Mouse (Mus musculus): ENCODE results near the gene Aoc2. TPM values are rescaled to one million over a fixed set of nuclear protein-coding genes. Genes with fewer than 3 reads are reported as not detected.

The Aoc2 gene
- polyA plus RNA-seq, 1 experiment from 2014 or later: 1.8 TPM

GRCm38 (mm10) chr11:101353436-101353835 is 28.6 kb downstream of the Aoc2 start:
- Histone ChIP-seq H3K36me3 (ENCODE audit: control insufficient read depth, insufficient read depth, low read length) (no peaks in the 10 kb centered on the region), H3K4me2 (replicated peaks; ENCODE audit: low read depth, low read length) (no peak overlapping the region), H3K4me3 (ENCODE audit: low read depth, low read length) (no peak overlapping the region), H3K27ac (ENCODE audit: low read length) (no peak overlapping the region), H3K27me3 (ENCODE audit: control insufficient read depth, insufficient read depth, low read length) (no peaks in the 10 kb centered on the region), H3K4me1 (ENCODE audit: control insufficient read depth, insufficient read depth, low read length) (no peaks in the 10 kb centered on the region), H3K9me3 (ENCODE audit: control insufficient read depth, low read depth, low read length) (no peaks in the 10 kb centered on the region), H3K9ac (replicated peaks; ENCODE audit: low read depth, low read length) (no peak overlapping the region)
- 87% methylated on average over 12 of the region's 12 CpGs for WGBS
- no peak for ATAC-seq (ENCODE audit: insufficient number of reproducible peaks, insufficient read depth, low FRiP score, low read depth)

DNA sequence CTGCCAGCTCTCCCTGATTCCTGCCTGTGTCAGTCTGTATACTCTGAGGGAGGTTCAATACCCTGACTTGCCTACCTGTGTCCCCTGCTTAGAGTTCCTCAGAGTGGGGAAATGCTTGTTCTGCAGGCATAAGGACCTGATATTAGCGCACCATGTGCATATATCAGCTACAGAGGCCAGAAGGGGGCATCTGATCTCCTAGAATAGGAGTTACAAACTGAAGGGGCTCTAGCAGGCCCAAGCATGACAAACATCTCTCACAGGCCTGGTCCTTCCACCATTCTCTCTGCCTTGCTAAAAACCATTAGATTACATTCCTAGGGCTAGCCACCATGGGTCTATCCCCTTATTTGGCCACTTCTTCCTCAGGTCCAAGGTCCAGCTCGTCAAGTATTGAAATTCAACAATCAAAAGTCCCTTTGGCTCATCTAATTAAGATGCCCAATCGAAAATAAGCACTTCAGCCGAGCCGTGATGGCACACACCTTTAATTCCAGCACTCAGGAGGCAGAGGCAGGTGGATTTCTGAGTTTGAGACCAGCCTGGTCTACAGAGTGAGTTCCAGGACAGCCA is 29.7 kb downstream of the Aoc2 start:
- no peaks in the 10 kb centered on the region for H3K36me3 ChIP-seq (ENCODE audit: control insufficient read depth, insufficient read depth, low read length)
- ATAC-seq (ENCODE audit: insufficient number of reproducible peaks, insufficient read depth, low FRiP score, low read depth): no peak
- no peaks in the 10 kb centered on the region for H3K9me3 ChIP-seq (ENCODE audit: control insufficient read depth, low read depth, low read length)
- H3K27ac ChIP-seq (ENCODE audit: low read length): no peak overlapping the region
- no peak overlapping the region for H3K4me2 ChIP-seq (replicated peaks; ENCODE audit: low read depth, low read length)
- WGBS: 82% methylated on average over 5 of the region's 5 CpGs
- H3K27me3 ChIP-seq (ENCODE audit: control insufficient read depth, insufficient read depth, low read length): no peaks in the 10 kb centered on the region
- no peak overlapping the region for H3K9ac ChIP-seq (replicated peaks; ENCODE audit: low read depth, low read length)
- no peaks in the 10 kb centered on the region for H3K4me1 ChIP-seq (ENCODE audit: control insufficient read depth, insufficient read depth, low read length)
- H3K4me3 ChIP-seq (ENCODE audit: low read depth, low read length): no peak overlapping the region

- Histone ChIP-seq H3K4me2 (replicated peaks; ENCODE audit: low read depth, low read length) (no peak overlapping the region), H3K4me3 (ENCODE audit: low read depth, low read length) (no peak overlapping the region), H3K36me3 (ENCODE audit: control insufficient read depth, insufficient read depth, low read length) (no peaks in the 10 kb centered on the region), H3K27me3 (ENCODE audit: control insufficient read depth, insufficient read depth, low read length) (no peaks in the 10 kb centered on the region), H3K27ac (ENCODE audit: low read length) (no peak overlapping the region), H3K9ac (replicated peaks; ENCODE audit: low read depth, low read length) (no peak overlapping the region), H3K4me1 (ENCODE audit: control insufficient read depth, insufficient read depth, low read length) (no peaks in the 10 kb centered on the region), H3K9me3 (ENCODE audit: control insufficient read depth, low read depth, low read length) (no peaks in the 10 kb centered on the region)
- WGBS: 90% methylated on average over 2 of the region's 2 CpGs
- ATAC-seq (ENCODE audit: insufficient number of reproducible peaks, insufficient read depth, low FRiP score, low read depth): no peak
Observed at GRCm38 (mm10) chr11:101355916-101356315, 31.1 kb downstream of the Aoc2 start.

DNA sequence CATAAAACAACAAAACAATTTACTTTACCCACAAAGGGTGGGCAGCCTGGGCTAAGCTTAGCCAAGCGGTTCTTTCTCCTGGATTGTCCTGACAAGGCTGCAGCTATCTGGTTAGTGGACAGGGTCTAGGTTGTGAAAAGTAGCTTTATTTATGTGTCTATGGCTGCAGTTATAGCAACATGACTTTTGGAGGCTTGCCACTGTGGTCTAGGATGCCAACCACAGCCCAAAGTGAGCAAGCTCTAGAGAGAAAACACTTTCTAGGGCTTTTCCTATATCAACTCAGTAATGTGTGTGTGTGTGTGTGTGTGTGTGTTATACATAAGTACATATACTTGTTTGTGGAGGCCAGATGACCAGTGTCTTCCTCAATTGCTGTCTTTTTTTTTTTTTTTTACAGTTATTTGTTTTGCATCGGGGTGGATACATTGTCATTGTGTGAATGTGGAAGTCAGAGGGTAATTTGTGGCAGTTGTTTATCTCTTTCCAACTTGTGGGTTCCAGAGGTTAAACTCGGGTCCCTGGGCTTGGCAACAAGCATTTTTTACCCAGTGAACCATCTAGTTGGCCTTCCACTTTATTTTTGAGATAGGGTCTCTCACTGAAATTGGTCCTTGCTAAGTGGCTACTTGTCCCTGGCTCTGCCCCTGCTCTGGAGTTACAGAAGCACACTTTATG is 32.8 kb downstream of the Aoc2 start:
- Histone ChIP-seq H3K4me1 (ENCODE audit: control insufficient read depth, insufficient read depth, low read length) (no peaks in the 10 kb centered on the region), H3K4me2 (replicated peaks; ENCODE audit: low read depth, low read length) (no peak overlapping the region), H3K9me3 (ENCODE audit: control insufficient read depth, low read depth, low read length) (no peaks in the 10 kb centered on the region), H3K27me3 (ENCODE audit: control insufficient read depth, insufficient read depth, low read length) (no peaks in the 10 kb centered on the region), H3K27ac (ENCODE audit: low read length) (no peak overlapping the region), H3K4me3 (ENCODE audit: low read depth, low read length) (no peak overlapping the region), H3K9ac (replicated peaks; ENCODE audit: low read depth, low read length) (no peak overlapping the region), H3K36me3 (ENCODE audit: control insufficient read depth, insufficient read depth, low read length) (no peaks in the 10 kb centered on the region)
- no peak for ATAC-seq (ENCODE audit: insufficient number of reproducible peaks, insufficient read depth, low FRiP score, low read depth)
- 75% methylated on average over 3 of the region's 3 CpGs for WGBS

DNA sequence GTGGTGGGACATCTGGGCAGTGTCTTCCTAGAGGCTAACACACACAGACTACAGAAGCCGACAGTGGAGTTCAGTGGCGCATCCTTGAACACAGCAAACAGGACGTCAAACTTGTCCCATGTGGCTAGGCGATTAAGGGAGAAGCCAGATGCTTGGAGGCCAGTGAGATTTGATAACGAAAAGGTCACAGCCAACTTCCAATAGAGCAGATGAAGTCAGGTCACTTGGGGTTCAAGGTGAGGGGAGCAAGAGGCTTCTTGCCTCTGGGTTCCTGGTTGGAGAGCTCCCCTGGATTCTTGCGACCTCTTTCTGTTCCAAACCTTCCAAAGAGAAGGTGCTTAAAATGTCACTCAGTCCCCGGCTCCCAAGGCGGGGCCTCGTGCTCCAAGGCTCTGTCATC is 34.9 kb downstream of the Aoc2 start:
- no peak for ATAC-seq (ENCODE audit: insufficient number of reproducible peaks, insufficient read depth, low FRiP score, low read depth)
- Histone ChIP-seq H3K27ac (ENCODE audit: low read length) (no peak overlapping the region), H3K9me3 (ENCODE audit: control insufficient read depth, low read depth, low read length) (no peaks in the 10 kb centered on the region), H3K4me2 (replicated peaks; ENCODE audit: low read depth, low read length) (no peak overlapping the region), H3K4me1 (ENCODE audit: control insufficient read depth, insufficient read depth, low read length) (no peaks in the 10 kb centered on the region), H3K27me3 (ENCODE audit: control insufficient read depth, insufficient read depth, low read length) (no peaks in the 10 kb centered on the region), H3K9ac (replicated peaks; ENCODE audit: low read depth, low read length) (no peak overlapping the region), H3K4me3 (ENCODE audit: low read depth, low read length) (no peak overlapping the region), H3K36me3 (ENCODE audit: control insufficient read depth, insufficient read depth, low read length) (no peaks in the 10 kb centered on the region)
- 59% methylated on average over 9 of the region's 9 CpGs for WGBS

GRCm38 (mm10) chr11:101360651-101361113 is 35.8 kb downstream of the Aoc2 start:
- no peak overlapping the region for H3K4me3 ChIP-seq (ENCODE audit: low read depth, low read length)
- no peak overlapping the region for H3K4me2 ChIP-seq (replicated peaks; ENCODE audit: low read depth, low read length)
- no peaks in the 10 kb centered on the region for H3K27me3 ChIP-seq (ENCODE audit: control insufficient read depth, insufficient read depth, low read length)
- no peak for ATAC-seq (ENCODE audit: insufficient number of reproducible peaks, insufficient read depth, low FRiP score, low read depth)
- H3K27ac ChIP-seq (ENCODE audit: low read length): no peak overlapping the region
- no peak overlapping the region for H3K9ac ChIP-seq (replicated peaks; ENCODE audit: low read depth, low read length)
- no peaks in the 10 kb centered on the region for H3K36me3 ChIP-seq (ENCODE audit: control insufficient read depth, insufficient read depth, low read length)
- 44% methylated on average over 3 of the region's 3 CpGs for WGBS
- no peaks in the 10 kb centered on the region for H3K9me3 ChIP-seq (ENCODE audit: control insufficient read depth, low read depth, low read length)
- no peaks in the 10 kb centered on the region for H3K4me1 ChIP-seq (ENCODE audit: control insufficient read depth, insufficient read depth, low read length)

GRCm38 (mm10) chr11:101364531-101364931 is 39.7 kb downstream of the Aoc2 start:
- 62% methylated on average over 5 of the region's 5 CpGs for WGBS
- Histone ChIP-seq H3K9ac (replicated peaks; ENCODE audit: low read depth, low read length) (no peak overlapping the region), H3K4me2 (replicated peaks; ENCODE audit: low read depth, low read length) (no peak overlapping the region), H3K4me1 (ENCODE audit: control insufficient read depth, insufficient read depth, low read length) (no peaks in the 10 kb centered on the region), H3K9me3 (ENCODE audit: control insufficient read depth, low read depth, low read length) (no peaks in the 10 kb centered on the region), H3K27ac (ENCODE audit: low read length) (no peak overlapping the region), H3K4me3 (ENCODE audit: low read depth, low read length) (no peak overlapping the region), H3K27me3 (ENCODE audit: control insufficient read depth, insufficient read depth, low read length) (no peaks in the 10 kb centered on the region), H3K36me3 (ENCODE audit: control insufficient read depth, insufficient read depth, low read length) (no peaks in the 10 kb centered on the region)
- no peak for ATAC-seq (ENCODE audit: insufficient number of reproducible peaks, insufficient read depth, low FRiP score, low read depth)

- no peak for ATAC-seq (ENCODE audit: insufficient number of reproducible peaks, insufficient read depth, low FRiP score, low read depth)
- 79% methylated on average over 8 of the region's 8 CpGs for WGBS
Observed at GRCm38 (mm10) chr11:101367326-101367935, 42.6 kb downstream of the Aoc2 start, which contains the start of gene G6pc. Gene G6pc (plus strand): TSS chr11:101367561.

More at GRCm38 (mm10) chr11:101367326-101367935, 42.6 kb downstream of the Aoc2 start, which contains the start of gene G6pc:
- H3K4me1 ChIP-seq (ENCODE audit: control insufficient read depth, insufficient read depth, low read length): no peaks in the 10 kb centered on the region
- H3K4me2 ChIP-seq (replicated peaks; ENCODE audit: low read depth, low read length): no peak within 1 kb of the TSS
- no peaks in the 10 kb centered on the region for H3K9me3 ChIP-seq (ENCODE audit: control insufficient read depth, low read depth, low read length)
- no peak within 1 kb of the TSS for H3K4me3 ChIP-seq (ENCODE audit: low read depth, low read length)
- H3K9ac ChIP-seq (replicated peaks; ENCODE audit: low read depth, low read length): no peak within 1 kb of the TSS
- H3K27me3 ChIP-seq (ENCODE audit: control insufficient read depth, insufficient read depth, low read length): no peaks in the 10 kb centered on the region
- H3K27ac ChIP-seq (ENCODE audit: low read length): no peak within 1 kb of the TSS
- no peaks in the 10 kb centered on the region for H3K36me3 ChIP-seq (ENCODE audit: control insufficient read depth, insufficient read depth, low read length)
